Mouse (Mus musculus): ENCODE data around the gene Rbm45.

DNA sequence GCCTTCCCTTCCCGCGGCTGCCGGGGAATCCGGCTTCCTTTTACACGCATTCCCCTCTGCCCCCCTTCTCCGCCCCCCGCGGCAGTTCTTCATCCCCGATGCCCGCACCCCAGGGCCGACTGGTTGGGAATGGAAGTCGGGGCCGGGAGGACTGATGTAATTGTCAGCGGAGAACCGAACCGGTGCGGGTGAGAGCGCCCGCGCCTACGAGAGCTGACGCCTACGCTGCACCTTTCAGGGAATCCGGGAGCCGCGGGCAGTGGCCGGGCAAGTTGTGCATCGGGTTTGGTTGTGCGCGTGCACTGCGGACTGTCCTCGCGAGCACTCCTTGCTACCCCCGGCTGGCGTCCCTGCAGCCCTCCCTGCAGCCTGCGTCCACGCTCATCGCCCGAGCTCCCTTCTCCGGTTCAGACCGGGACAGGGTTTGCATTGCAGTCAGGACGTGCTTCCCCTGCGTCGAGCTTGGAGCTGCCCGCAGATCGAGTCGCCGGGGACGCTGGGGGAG is 37.2 kb downstream of the Rbm45 start:
- TF ChIP-seq CTCF (IDR thresholded peaks at IDR 0.05; ENCODE audit: extremely low read depth, insufficient read length, insufficient replicate concordance, low read depth, low read length), result no peak
- no peak for TF ChIP-seq POLR2A (IDR thresholded peaks at IDR 0.05; ENCODE audit: low read depth, low read length)
